Mouse (Mus musculus): ENCODE results near the gene Pla2r1.

Pla2r1 gene

GRCm38 (mm10) chr2:60552902-60553682 lies at the start of gene Pla2r1:
Gene Pla2r1, minus strand, starts transcription at chr2:60553308.
- DNase-seq (ENCODE audit: inconsistent ontology term): peak; percentile 47

- DNase-seq (ENCODE audit: inconsistent ontology term): no peak
Measured at GRCm38 (mm10) chr2:60601326-60601725, 48.2 kb upstream of the Pla2r1 start.

- no peak for DNase-seq (ENCODE audit: inconsistent ontology term)
Measured at GRCm38 (mm10) chr2:60600863-60601262, 47.8 kb upstream of the Pla2r1 start.

- no peak for DNase-seq (ENCODE audit: inconsistent ontology term)
Measured at GRCm38 (mm10) chr2:60583416-60583815, 30.3 kb upstream of the Pla2r1 start.

- no peak for DNase-seq (ENCODE audit: inconsistent ontology term)
Measured at GRCm38 (mm10) chr2:60554561-60554960, 1.5 kb upstream of the Pla2r1 start.

- no peak for DNase-seq (ENCODE audit: inconsistent ontology term)
Measured at GRCm38 (mm10) chr2:60552177-60552901, 769 bp downstream of the Pla2r1 start.

GRCm38 (mm10) chr2:60551673-60552072 lies 1.4 kb downstream of the Pla2r1 start:
- no peak for DNase-seq (ENCODE audit: inconsistent ontology term)

GRCm38 (mm10) chr2:60550521-60550920 lies 2.6 kb downstream of the Pla2r1 start:
- DNase-seq (ENCODE audit: inconsistent ontology term): no peak

- no peak for DNase-seq (ENCODE audit: inconsistent ontology term)
Measured at GRCm38 (mm10) chr2:60549851-60550250, 3.3 kb downstream of the Pla2r1 start.

- DNase-seq (ENCODE audit: inconsistent ontology term): no peak
Measured at GRCm38 (mm10) chr2:60546082-60546481, 7.0 kb downstream of the Pla2r1 start.

GRCm38 (mm10) chr2:60544006-60544405 lies 9.1 kb downstream of the Pla2r1 start:
- no peak for DNase-seq (ENCODE audit: inconsistent ontology term)

GRCm38 (mm10) chr2:60541745-60542144 lies 11.4 kb downstream of the Pla2r1 start:
- DNase-seq (ENCODE audit: inconsistent ontology term): no peak

- no peak for DNase-seq (ENCODE audit: inconsistent ontology term)
Measured at GRCm38 (mm10) chr2:60540346-60540745, 12.8 kb downstream of the Pla2r1 start.

- no peak for DNase-seq (ENCODE audit: inconsistent ontology term)
Measured at GRCm38 (mm10) chr2:60538710-60539109, 14.4 kb downstream of the Pla2r1 start.

- DNase-seq (ENCODE audit: inconsistent ontology term): no peak
Measured at GRCm38 (mm10) chr2:60538274-60538673, 14.8 kb downstream of the Pla2r1 start.

- no peak for DNase-seq (ENCODE audit: inconsistent ontology term)
Measured at GRCm38 (mm10) chr2:60534755-60535154, 18.4 kb downstream of the Pla2r1 start.

GRCm38 (mm10) chr2:60533026-60533425 lies 20.1 kb downstream of the Pla2r1 start:
- DNase-seq (ENCODE audit: inconsistent ontology term): no peak

- no peak for DNase-seq (ENCODE audit: inconsistent ontology term)
Measured at GRCm38 (mm10) chr2:60532495-60532894, 20.6 kb downstream of the Pla2r1 start.

- no peak for DNase-seq (ENCODE audit: inconsistent ontology term)
Measured at GRCm38 (mm10) chr2:60515817-60516216, 37.3 kb downstream of the Pla2r1 start.

GRCm38 (mm10) chr2:60514863-60515262 lies 38.2 kb downstream of the Pla2r1 start:
- DNase-seq (ENCODE audit: inconsistent ontology term): no peak

GRCm38 (mm10) chr2:60510718-60511117 lies 42.4 kb downstream of the Pla2r1 start:
- no peak for DNase-seq (ENCODE audit: inconsistent ontology term)

- DNase-seq (ENCODE audit: inconsistent ontology term): no peak
Measured at GRCm38 (mm10) chr2:60505145-60505544, 48.0 kb downstream of the Pla2r1 start.

GRCm38 (mm10) chr2:60504718-60505117 lies 48.4 kb downstream of the Pla2r1 start:
- no peak for DNase-seq (ENCODE audit: inconsistent ontology term)
